Mouse (Mus musculus): ENCODE results near the gene Sec23b. TPM values are rescaled to one million over a fixed set of nuclear protein-coding genes. Genes with fewer than 3 reads are reported as not detected.

Sec23b gene
- total RNA-seq (2014; rRNA removed) (57.2 and 64.3 TPM in 2 replicates), polyA plus RNA-seq (2015; fragmentation: Nextera tagmentation; extraction: Ambion mirVana) (50.8 and 56.7 TPM in 2 replicates)

GRCm38 (mm10) chr2:144555820-144556552 is at the start of gene Sec23b:
TSS of gene Sec23b (plus strand) at chr2:144556229.
- H3K9me3 ChIP-seq (ENCODE audit: low read length), result no peaks in the 10 kb centered on the region
- H3K27ac ChIP-seq (ENCODE audit: low read depth, low read length), result peak within 1 kb of the TSS; percentile 72
- ATAC-seq, result peak; percentile 99
- WGBS, result under 1% methylated on average over 44 of the region's 44 CpGs
- H3K27me3 ChIP-seq (ENCODE audit: insufficient read depth, low read length), result no peaks in the 10 kb centered on the region
- H3K4me2 ChIP-seq (ENCODE audit: low read depth), result peak within 1 kb of the TSS; percentile 70
- peak within 1 kb of the TSS; percentile 79 for H3K4me3 ChIP-seq (ENCODE audit: low read depth, low read length)
- TF ChIP-seq CTCF (IDR thresholded peaks at IDR 0.05; ENCODE audit: low read depth), result no peak
- peak within 1 kb of the TSS; percentile 59 for H3K9ac ChIP-seq
- DNase-seq, result peak; percentile 96
- H3K4me1 ChIP-seq (ENCODE audit: insufficient read depth), result peaks cover 10% of the 10 kb centered on the region
- peaks cover 3% of the 10 kb centered on the region; the same call in 1 of the 2 replicates for H3K36me3 ChIP-seq (ENCODE audit: insufficient read depth)

GRCm38 (mm10) chr2:144514619-144515018 is 41.4 kb upstream of the Sec23b start:
- TF ChIP-seq CTCF (IDR thresholded peaks at IDR 0.05; ENCODE audit: low read depth), result no peak

GRCm38 (mm10) chr2:144519772-144520171 is 36.3 kb upstream of the Sec23b start:
- H3K4me2 ChIP-seq (ENCODE audit: low read depth), result no peak overlapping the region
- ATAC-seq (no peak), DNase-seq (no peak)
- H3K9ac ChIP-seq, result no peak overlapping the region
- no peaks in the 10 kb centered on the region for H3K9me3 ChIP-seq (ENCODE audit: low read length)
- H3K4me1 ChIP-seq (ENCODE audit: insufficient read depth), result no peaks in the 10 kb centered on the region
- TF ChIP-seq CTCF (IDR thresholded peaks at IDR 0.05; ENCODE audit: low read depth), result no peak
- peaks cover 25% of the 10 kb centered on the region for H3K36me3 ChIP-seq (ENCODE audit: insufficient read depth)
- no peaks in the 10 kb centered on the region for H3K27me3 ChIP-seq (ENCODE audit: insufficient read depth, low read length)
- WGBS, result 70% methylated on average over 3 of the region's 3 CpGs
- H3K27ac ChIP-seq (ENCODE audit: low read depth, low read length), result no peak overlapping the region
- H3K4me3 ChIP-seq (ENCODE audit: low read depth, low read length), result no peak overlapping the region

More at GRCm38 (mm10) chr2:144514619-144515018, 41.4 kb upstream of the Sec23b start:
- no peak for DNase-seq
- no peaks in the 10 kb centered on the region for H3K27me3 ChIP-seq (ENCODE audit: insufficient read depth, low read length)
- 83% methylated on average over 3 of the region's 3 CpGs for WGBS
- no peak for ATAC-seq
- no peaks in the 10 kb centered on the region for H3K4me1 ChIP-seq (ENCODE audit: insufficient read depth)
- H3K4me2 ChIP-seq (ENCODE audit: low read depth), result no peak overlapping the region
- H3K4me3 ChIP-seq (ENCODE audit: low read depth, low read length), result no peak overlapping the region
- H3K27ac ChIP-seq (ENCODE audit: low read depth, low read length), result no peak overlapping the region
- no peak overlapping the region for H3K9ac ChIP-seq
- H3K9me3 ChIP-seq (ENCODE audit: low read length), result no peaks in the 10 kb centered on the region
- H3K36me3 ChIP-seq (ENCODE audit: insufficient read depth), result peaks cover 15% of the 10 kb centered on the region

GRCm38 (mm10) chr2:144525856-144526255 is 30.2 kb upstream of the Sec23b start:
- Histone ChIP-seq H3K27me3 (ENCODE audit: insufficient read depth, low read length) (no peaks in the 10 kb centered on the region; the same call in 1 of the 2 replicates), H3K36me3 (ENCODE audit: insufficient read depth) (peaks cover 11% of the 10 kb centered on the region), H3K9ac (peak overlapping the region; percentile 90; the same call in 1 of the 2 replicates), H3K4me3 (ENCODE audit: low read depth, low read length) (peak overlapping the region; percentile 98), H3K9me3 (ENCODE audit: low read length) (no peaks in the 10 kb centered on the region), H3K4me2 (ENCODE audit: low read depth) (peak overlapping the region; percentile 65), H3K4me1 (ENCODE audit: insufficient read depth) (peaks cover 9% of the 10 kb centered on the region), H3K27ac (ENCODE audit: low read depth, low read length) (no peak overlapping the region)
- no peak for ATAC-seq
- TF ChIP-seq CTCF (IDR thresholded peaks at IDR 0.05; ENCODE audit: low read depth), result no peak
- no peak for DNase-seq
- WGBS, result 45% methylated on average over 10 of the region's 10 CpGs

- Histone ChIP-seq H3K9me3 (ENCODE audit: low read length) (no peaks in the 10 kb centered on the region), H3K4me1 (ENCODE audit: insufficient read depth) (peaks cover 9% of the 10 kb centered on the region), H3K4me2 (ENCODE audit: low read depth) (peak within 1 kb of the TSS; percentile 65), H3K36me3 (ENCODE audit: insufficient read depth) (peaks cover 8% of the 10 kb centered on the region; the same call in 1 of the 2 replicates), H3K4me3 (ENCODE audit: low read depth, low read length) (peak within 1 kb of the TSS; percentile 98), H3K27ac (ENCODE audit: low read depth, low read length) (peak within 1 kb of the TSS; percentile 97), H3K9ac (peak within 1 kb of the TSS; percentile 90), H3K27me3 (ENCODE audit: insufficient read depth, low read length) (no peaks in the 10 kb centered on the region; the same call in 1 of the 2 replicates)
- ATAC-seq, result peak; percentile 98
- peak; percentile 98 for DNase-seq
- peak; percentile 30 for TF ChIP-seq CTCF (IDR thresholded peaks at IDR 0.05; ENCODE audit: low read depth)
- under 1% methylated on average over 56 of the region's 56 CpGs for WGBS
Measured at GRCm38 (mm10) chr2:144526981-144527820, 28.8 kb upstream of the Sec23b start, which contains the start of the genes Dzank1 and Polr3f. TSS of gene Dzank1 (minus strand) at chr2:144527414. TSS of gene Polr3f (plus strand) at chr2:144527718.

- WGBS, result under 1% methylated on average over 25 of the region's 25 CpGs
- H3K27ac ChIP-seq (ENCODE audit: low read depth, low read length), result peak overlapping the region; percentile 97
- peak overlapping the region; percentile 90 for H3K9ac ChIP-seq
- H3K4me3 ChIP-seq (ENCODE audit: low read depth, low read length), result peak overlapping the region; percentile 98
- H3K4me2 ChIP-seq (ENCODE audit: low read depth), result peak overlapping the region; percentile 65
- no peak for DNase-seq
- peak; percentile 34 for ATAC-seq
- peaks cover 9% of the 10 kb centered on the region for H3K4me1 ChIP-seq (ENCODE audit: insufficient read depth)
- H3K27me3 ChIP-seq (ENCODE audit: insufficient read depth, low read length), result no peaks in the 10 kb centered on the region; the same call in 1 of the 2 replicates
- TF ChIP-seq CTCF (IDR thresholded peaks at IDR 0.05; ENCODE audit: low read depth), result no peak
- no peaks in the 10 kb centered on the region for H3K9me3 ChIP-seq (ENCODE audit: low read length)
- H3K36me3 ChIP-seq (ENCODE audit: insufficient read depth), result peaks cover 9% of the 10 kb centered on the region; the same call in 1 of the 2 replicates
Measured at GRCm38 (mm10) chr2:144527821-144528174, 28.2 kb upstream of the Sec23b start.
